Mouse (Mus musculus) testis, adult 2 months (tissue): Measurements from ENCODE around the gene Col6a6.

Experiments
- CTCF ChIP-seq: fragments of 200-500 bp; IDR thresholded peaks from 2 replicates; pipeline ENCODE4 v1.5.1; 2012; ENCODE audit warnings: low read depth, mild to moderate bottlenecking, inconsistent platforms, low read length, moderate library complexity; ENCODE audit not compliant: control insufficient read depth, insufficient read depth, insufficient replicate concordance
- POLR2A ChIP-seq: fragments of 200-500 bp; IDR thresholded peaks from 2 replicates; pipeline ENCODE4 v1.6.1; 2012; ENCODE audit warnings: low read depth, mild to moderate bottlenecking, inconsistent platforms, low read length, moderate library complexity; ENCODE audit not compliant: control insufficient read depth

- TF ChIP-seq POLR2A (no peak), CTCF (no peak)
Observed at GRCm38 (mm10) chr9:105808920-105809505, 18.9 kb downstream of the Col6a6 start.
